Mouse (Mus musculus): ENCODE results near the gene Asic5.

- TF ChIP-seq MAX (IDR thresholded peaks at IDR 0.05; ENCODE audit: low read length) (no peak), CTCF (conservative IDR thresholded peaks at IDR 0.05 in 1 of 2, IDR thresholded peaks at IDR 0.05 in 1 of 2; ENCODE audit: low read depth in 2 of 2, low read length in 2 of 2) (no peak), POLR2A (IDR thresholded peaks at IDR 0.05; ENCODE audit: low read depth, low read length) (no peak), POLR2AphosphoS2 (IDR thresholded peaks at IDR 0.05; ENCODE audit: low read depth, low read length) (no peak), RCOR1 (conservative IDR thresholded peaks at IDR 0.05; ENCODE audit: low read depth, low read length) (no peak), EP300 (IDR thresholded peaks at IDR 0.05; ENCODE audit: low read length) (no peak), MAFK (IDR thresholded peaks at IDR 0.05; ENCODE audit: insufficient replicate concordance, low read length) (no peak)
Measured at GRCm38 (mm10) chr3:82014148-82014703, 32.1 kb downstream of the Asic5 start.

All from CH12.LX (cell line).